Mouse (Mus musculus): Measurements from ENCODE around the gene Adgre5.

Adgre5 gene

GRCm38 (mm10) chr8:83740976-83741741 lies at the start of gene Adgre5:
TSS of gene Adgre5 (minus strand) at chr8:83741326.
- DNase-seq (ENCODE audit: low read depth) = no peak

GRCm38 (mm10) chr8:83789826-83790225 lies 48.7 kb upstream of the Adgre5 start:
- DNase-seq (ENCODE audit: low read depth) = no peak

GRCm38 (mm10) chr8:83785046-83785445 lies 43.9 kb upstream of the Adgre5 start:
- no peak for DNase-seq (ENCODE audit: low read depth)

- DNase-seq (ENCODE audit: low read depth) = peak; percentile 34
Observed at GRCm38 (mm10) chr8:83782832-83783558, 41.9 kb upstream of the Adgre5 start.

GRCm38 (mm10) chr8:83779610-83780009 lies 38.5 kb upstream of the Adgre5 start:
- no peak for DNase-seq (ENCODE audit: low read depth)

GRCm38 (mm10) chr8:83778051-83778450 lies 36.9 kb upstream of the Adgre5 start:
- DNase-seq (ENCODE audit: low read depth) = no peak

GRCm38 (mm10) chr8:83776632-83777031 lies 35.5 kb upstream of the Adgre5 start:
- no peak for DNase-seq (ENCODE audit: low read depth)

GRCm38 (mm10) chr8:83774221-83774620 lies 33.1 kb upstream of the Adgre5 start:
- DNase-seq (ENCODE audit: low read depth) = no peak

- no peak for DNase-seq (ENCODE audit: low read depth)
Observed at GRCm38 (mm10) chr8:83773452-83773846, 32.3 kb upstream of the Adgre5 start.

GRCm38 (mm10) chr8:83772701-83773451 lies 31.8 kb upstream of the Adgre5 start:
- no peak for DNase-seq (ENCODE audit: low read depth)

GRCm38 (mm10) chr8:83771791-83772190 lies 30.7 kb upstream of the Adgre5 start:
- DNase-seq (ENCODE audit: low read depth) = no peak

- DNase-seq (ENCODE audit: low read depth) = no peak
Observed at GRCm38 (mm10) chr8:83770669-83771068, 29.5 kb upstream of the Adgre5 start.

- DNase-seq (ENCODE audit: low read depth) = no peak
Observed at GRCm38 (mm10) chr8:83769720-83770119, 28.6 kb upstream of the Adgre5 start.

GRCm38 (mm10) chr8:83768526-83768925 lies 27.4 kb upstream of the Adgre5 start:
- no peak for DNase-seq (ENCODE audit: low read depth)

GRCm38 (mm10) chr8:83767442-83767841 lies 26.3 kb upstream of the Adgre5 start:
- DNase-seq (ENCODE audit: low read depth) = no peak

- DNase-seq (ENCODE audit: low read depth) = no peak
Observed at GRCm38 (mm10) chr8:83765663-83766062, 24.5 kb upstream of the Adgre5 start.

- no peak for DNase-seq (ENCODE audit: low read depth)
Observed at GRCm38 (mm10) chr8:83764717-83765116, 23.6 kb upstream of the Adgre5 start.

- DNase-seq (ENCODE audit: low read depth) = no peak
Observed at GRCm38 (mm10) chr8:83764116-83764515, 23.0 kb upstream of the Adgre5 start.

- no peak for DNase-seq (ENCODE audit: low read depth)
Observed at GRCm38 (mm10) chr8:83759231-83759759, 18.2 kb upstream of the Adgre5 start.

GRCm38 (mm10) chr8:83758298-83758697 lies 17.2 kb upstream of the Adgre5 start:
- no peak for DNase-seq (ENCODE audit: low read depth)

- no peak for DNase-seq (ENCODE audit: low read depth)
Observed at GRCm38 (mm10) chr8:83757084-83757607, 16.0 kb upstream of the Adgre5 start.

- DNase-seq (ENCODE audit: low read depth) = no peak
Observed at GRCm38 (mm10) chr8:83756273-83756672, 15.1 kb upstream of the Adgre5 start.
